Mouse (Mus musculus) intestine, embryonic 16.5 days (tissue): Measurements from ENCODE around the gene Arid4b. TPM values are rescaled to one million over a fixed set of nuclear protein-coding genes. Genes with fewer than 3 reads are reported as not detected.
"Not testable (repeated sequence)": the region's sequence is repeated elsewhere in the genome, so short reads cannot be mapped to it uniquely, and the experiment has no call there.

ENCODE experiments used
- ATAC-seq: fragments of 200-750 bp; cut with Nextera tagmentation; 2 replicates; pipeline ENCODE4 v1.8.0; 2017; ENCODE audit warnings: moderate TSS enrichment, moderate library complexity
- H3K27ac ChIP-seq: fragments of 300-500 bp; sonication (generic); 2 replicates; pipeline ENCODE4 v1.5.1; 2014; ENCODE audit warnings: mild to moderate bottlenecking, low read length
- H3K27me3 ChIP-seq: fragments of 300-500 bp; sonication (generic); replicated peaks from 2 replicates; pipeline ENCODE4 v1.6.1; 2014; ENCODE audit warnings: low read length, control low read depth, mixed read lengths; ENCODE audit not compliant: control insufficient read depth, insufficient read depth
- H3K36me3 ChIP-seq: fragments of 300-500 bp; sonication (generic); 2 replicates; pipeline ENCODE4 v1.6.1; 2014; ENCODE audit warnings: low read length, control low read depth; ENCODE audit not compliant: control insufficient read depth, insufficient read depth
- H3K4me1 ChIP-seq: fragments of 300-500 bp; sonication (generic); 2 replicates; pipeline ENCODE4 v1.6.1; 2014; ENCODE audit warnings: low read length, control low read depth, mixed read lengths; ENCODE audit not compliant: control insufficient read depth, insufficient read depth
- H3K4me2 ChIP-seq: fragments of 300-500 bp; sonication (generic); 2 replicates; pipeline ENCODE4 v1.6.1; 2014; ENCODE audit warnings: low read depth, low read length, control low read depth
- H3K4me3 ChIP-seq: fragments of 300-500 bp; sonication (generic); 2 replicates; pipeline ENCODE4 v1.5.1; 2014; ENCODE audit warnings: mild to moderate bottlenecking, low read length
- H3K9ac ChIP-seq: fragments of 300-500 bp; sonication (generic); 2 replicates; pipeline ENCODE4 v1.6.1; 2014; ENCODE audit warnings: low read depth, low read length
- H3K9me3 ChIP-seq: fragments of 300-500 bp; sonication (generic); 2 replicates; pipeline ENCODE4 v1.6.1; 2016; ENCODE audit warnings: low read length, control low read depth; ENCODE audit not compliant: control insufficient read depth
- WGBS: fragments of 180-500 bp; shearing (Covaris S2); extraction: QIAGEN DNeasy Blood & Tissue Kit; methylation state at CpG from one replicate; pipeline ENCODE4 v1.1.7; 2014; 5-methylcytosine and 5-hydroxymethylcytosine counted together
- polyA plus RNA-seq: library from polyadenylated mRNA; unstranded; fragments of >200 nt; fragmentation: Nextera tagmentation; extraction: Ambion mirVana; gene quantifications from 2 replicates; pipeline ENCODE4 v1.2.1, GENCODE M21; 2015

The Arid4b gene
- polyA plus RNA-seq, 1 experiment from 2014 or later: 46.5 TPM

DNA sequence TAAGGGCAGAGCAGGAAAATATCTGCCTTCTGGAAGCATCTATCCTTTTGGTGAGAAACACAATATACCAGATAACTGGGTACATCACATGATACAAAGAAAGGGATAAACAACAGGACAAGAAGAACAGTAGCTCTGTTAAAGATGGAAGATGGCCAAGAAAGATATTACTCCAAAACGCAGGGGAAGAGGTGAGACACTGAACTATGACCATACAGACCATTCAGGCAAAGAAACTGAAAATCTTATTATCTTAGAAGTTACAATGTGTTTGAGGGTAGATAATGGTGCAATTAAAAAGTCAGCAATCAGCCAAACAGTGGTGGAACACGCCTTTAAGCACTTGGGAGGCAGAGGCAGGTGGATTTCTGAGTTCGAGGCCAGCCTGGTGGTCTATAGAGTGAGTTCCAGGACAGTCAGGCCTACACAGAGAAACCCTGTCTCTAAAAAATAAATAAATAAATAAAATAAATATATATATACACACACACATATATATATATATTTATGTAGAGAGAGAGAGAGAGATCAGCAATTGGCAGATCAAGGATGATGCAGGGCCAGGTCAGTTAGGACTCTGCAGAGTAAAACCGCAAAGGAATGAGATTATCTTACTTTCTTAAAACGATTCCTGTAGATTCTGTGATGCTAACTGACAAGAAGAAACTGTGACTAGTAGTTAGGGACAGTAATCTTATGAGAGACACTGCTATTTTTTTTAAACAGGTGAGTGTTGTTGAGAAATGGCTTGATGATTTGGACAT is 29.5 kb upstream of the Arid4b start:
- no peaks in the 10 kb centered on the region for H3K9me3 ChIP-seq
- no peak overlapping the region for H3K4me2 ChIP-seq
- peak; percentile 39; the same call in 1 of the 2 replicates for ATAC-seq
- no peaks in the 10 kb centered on the region for H3K36me3 ChIP-seq
- H3K4me1 ChIP-seq: no peaks in the 10 kb centered on the region
- H3K4me3 ChIP-seq: no peak overlapping the region
- 84% methylated on average over 5 of the region's 5 CpGs for WGBS
- H3K9ac ChIP-seq: no peak overlapping the region
- H3K27ac ChIP-seq: no peak overlapping the region
- H3K27me3 ChIP-seq: no peaks in the 10 kb centered on the region

DNA sequence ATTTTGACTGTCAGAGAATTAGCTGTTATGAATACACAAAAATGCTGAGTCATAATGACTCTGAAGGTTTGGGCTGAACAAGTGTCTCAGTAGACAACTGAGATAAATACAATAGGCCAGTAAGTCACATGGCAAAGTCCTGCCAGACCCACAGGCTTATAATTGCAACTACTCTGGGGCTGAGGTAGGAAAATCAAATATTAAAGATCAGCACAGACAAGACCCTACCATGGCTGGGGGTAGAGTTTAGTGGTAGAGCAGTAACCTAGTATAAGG is 29.0 kb upstream of the Arid4b start:
- Histone ChIP-seq H3K4me2 (no peak overlapping the region), H3K4me3 (no peak overlapping the region), H3K36me3 (no peaks in the 10 kb centered on the region), H3K27ac (no peak overlapping the region), H3K9me3 (no peaks in the 10 kb centered on the region), H3K27me3 (no peaks in the 10 kb centered on the region), H3K4me1 (peaks cover 3% of the 10 kb centered on the region; the same call in 1 of the 2 replicates), H3K9ac (no peak overlapping the region)
- ATAC-seq: peak; percentile 57; the same call in 1 of the 2 replicates

DNA sequence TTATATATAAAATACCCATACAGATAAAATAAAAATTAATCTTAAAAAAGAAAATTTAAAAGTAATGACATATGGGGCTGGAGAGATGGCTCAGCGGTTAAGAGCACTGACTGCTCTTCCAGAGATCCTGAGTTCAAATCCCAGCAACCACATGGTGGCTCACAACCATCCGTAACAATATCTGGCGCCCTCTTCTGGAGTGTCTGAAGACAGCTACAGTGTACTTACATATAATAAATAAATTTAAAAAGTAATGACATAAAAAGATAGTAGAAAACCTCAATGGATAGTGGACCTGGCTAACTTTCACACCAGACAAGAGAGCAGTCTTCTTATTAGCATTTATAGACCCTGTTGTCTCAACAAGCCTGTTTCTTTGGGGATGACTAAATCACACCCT is 27.7 kb upstream of the Arid4b start:
- not testable (repeated sequence) for H3K4me3 ChIP-seq, H3K9ac ChIP-seq, H3K27ac ChIP-seq, ATAC-seq, H3K4me2 ChIP-seq, H3K27me3 ChIP-seq, H3K4me1 ChIP-seq, H3K9me3 ChIP-seq, H3K36me3 ChIP-seq
- 90% methylated on average over 3 of the region's 3 CpGs for WGBS

DNA sequence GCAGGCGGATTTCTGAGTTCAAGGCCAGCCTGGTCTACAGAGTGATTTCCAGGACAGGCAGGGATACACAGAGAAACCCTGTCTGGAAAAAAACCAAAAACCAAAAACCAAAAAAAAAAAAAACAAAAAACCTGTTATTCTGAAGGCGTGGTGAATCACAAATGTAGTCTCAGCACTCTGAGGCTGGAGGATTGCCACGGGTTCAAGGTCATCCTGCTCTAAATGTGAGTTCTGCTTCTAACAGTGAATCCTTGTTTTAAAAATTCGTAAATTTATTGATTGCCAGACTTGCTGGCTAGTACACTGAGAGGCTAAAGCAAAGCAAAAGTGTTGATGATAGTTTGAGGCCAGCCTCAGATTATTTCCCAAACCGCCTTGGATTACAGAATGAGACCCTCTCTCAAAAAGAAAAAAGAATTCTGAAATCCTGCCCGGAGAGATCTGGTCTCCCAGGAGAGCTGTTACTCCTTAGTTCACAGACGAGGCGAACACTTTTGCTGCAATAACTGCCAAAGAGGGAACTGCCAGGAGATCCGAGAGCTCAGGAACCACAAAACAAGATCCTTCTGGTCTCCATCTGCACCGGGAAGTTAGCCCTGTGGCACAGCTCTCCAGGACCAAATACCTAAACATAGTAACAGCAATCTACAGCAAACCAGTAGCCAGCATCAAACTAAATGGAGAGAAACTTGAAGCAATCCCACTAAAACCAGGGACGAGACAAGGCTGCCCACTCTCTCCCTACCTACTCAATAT is 27.0 kb upstream of the Arid4b start:
- Histone ChIP-seq H3K36me3 (no peaks in the 10 kb centered on the region), H3K9ac (no peak overlapping the region), H3K27me3 (no peaks in the 10 kb centered on the region), H3K4me2 (no peak overlapping the region), H3K27ac (no peak overlapping the region), H3K4me3 (no peak overlapping the region), H3K9me3 (no peaks in the 10 kb centered on the region), H3K4me1 (peaks cover 9% of the 10 kb centered on the region)
- ATAC-seq: no peak
- 91% methylated on average over 11 of the region's 11 CpGs for WGBS

DNA sequence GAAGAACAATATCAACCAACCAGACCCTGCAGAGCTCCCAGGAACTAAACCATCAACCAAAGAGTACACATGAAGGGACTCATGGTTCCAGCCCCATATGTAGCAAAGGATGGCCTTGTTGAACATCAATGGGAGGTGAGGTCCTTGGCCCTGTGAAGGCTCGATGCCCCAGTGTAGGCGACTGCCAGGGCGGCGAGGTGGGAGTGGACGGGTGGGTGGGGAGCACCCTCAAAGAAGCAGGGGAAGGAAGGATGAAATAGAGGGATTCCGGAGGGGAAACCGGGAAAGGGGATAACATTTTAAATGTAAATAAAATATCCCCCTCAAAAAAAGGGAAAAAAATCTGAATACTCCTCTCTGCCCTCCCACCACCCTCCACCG is 24.1 kb upstream of the Arid4b start:
- Histone ChIP-seq H3K36me3 (no peaks in the 10 kb centered on the region), H3K9me3 (no peaks in the 10 kb centered on the region), H3K4me2 (peak overlapping the region; percentile 96), H3K27me3 (no peaks in the 10 kb centered on the region), H3K4me3 (peak overlapping the region; percentile 76), H3K4me1 (peaks cover 9% of the 10 kb centered on the region), H3K9ac (peak overlapping the region; percentile 91), H3K27ac (peak overlapping the region; percentile 48)
- WGBS: 0% methylated on average over 8 of the region's 8 CpGs
- ATAC-seq: peak; percentile 27

DNA sequence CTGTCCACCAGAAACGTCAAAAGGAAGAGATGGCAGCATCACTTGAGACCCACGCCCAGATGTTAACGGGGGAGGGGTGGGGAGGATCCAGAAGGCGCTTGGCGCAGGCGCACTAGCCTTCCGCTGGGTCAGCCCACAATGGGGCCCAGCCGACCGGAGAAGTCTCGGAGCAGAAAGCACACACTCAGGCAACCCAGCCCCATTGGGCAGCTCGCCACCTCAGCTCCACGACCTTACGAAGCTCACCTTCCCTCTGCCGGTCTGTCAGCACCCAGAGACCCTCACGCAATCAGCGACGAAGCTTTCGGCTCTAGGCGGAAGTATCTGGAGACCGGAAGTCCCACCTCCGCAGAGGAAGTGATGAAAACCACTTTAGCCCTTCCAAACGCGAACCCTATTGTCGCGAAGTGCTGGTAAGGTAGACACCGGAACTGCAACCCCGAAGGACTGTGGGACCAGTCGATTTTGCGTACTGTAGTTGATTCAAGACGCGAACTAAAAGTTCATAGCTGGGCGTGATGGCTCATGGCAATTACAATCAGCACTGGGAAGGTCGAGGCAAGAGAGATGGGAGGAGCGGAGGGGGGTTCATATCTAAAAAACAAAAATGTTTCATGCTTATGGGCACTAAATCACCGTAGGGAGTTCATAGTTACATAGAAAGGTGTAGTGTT is 23.6 kb upstream of the Arid4b start, which contains the start of gene Tbce:
Tbce (minus strand) TSS at position 347 of the 674 bp plus-strand sequence.
- H3K9me3 ChIP-seq: no peaks in the 10 kb centered on the region
- H3K27ac ChIP-seq: peak within 1 kb of the TSS; percentile 96
- H3K36me3 ChIP-seq: no peaks in the 10 kb centered on the region
- H3K4me2 ChIP-seq: peak within 1 kb of the TSS; percentile 96
- peaks cover 9% of the 10 kb centered on the region for H3K4me1 ChIP-seq
- peak; percentile 94 for ATAC-seq
- peak within 1 kb of the TSS; percentile 91 for H3K9ac ChIP-seq
- H3K27me3 ChIP-seq: no peaks in the 10 kb centered on the region
- peak within 1 kb of the TSS; percentile 76 for H3K4me3 ChIP-seq
- 1% methylated on average over 35 of the region's 35 CpGs for WGBS

DNA sequence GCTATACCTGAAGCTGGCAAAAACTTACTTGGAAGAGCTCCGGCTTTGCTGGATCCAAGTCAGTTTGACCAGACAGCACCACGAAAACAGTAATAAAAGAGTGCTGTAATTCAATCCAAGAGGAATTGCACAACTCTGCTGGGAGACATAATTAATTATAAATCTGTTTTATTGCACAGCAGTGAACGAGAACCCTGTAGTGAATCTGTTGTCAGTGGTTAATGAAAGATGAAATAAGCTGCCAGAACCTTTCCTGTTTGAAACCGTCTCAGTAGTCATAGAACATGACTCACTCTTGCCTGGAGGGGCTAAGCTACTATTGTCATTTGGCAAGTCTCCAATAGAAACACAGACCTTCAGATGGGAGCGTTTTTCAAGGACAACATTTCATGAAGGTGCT is 22.8 kb upstream of the Arid4b start:
- peak overlapping the region; percentile 96 for H3K27ac ChIP-seq
- peak; percentile 54 for ATAC-seq
- WGBS: 12% methylated on average over 5 of the region's 5 CpGs

DNA sequence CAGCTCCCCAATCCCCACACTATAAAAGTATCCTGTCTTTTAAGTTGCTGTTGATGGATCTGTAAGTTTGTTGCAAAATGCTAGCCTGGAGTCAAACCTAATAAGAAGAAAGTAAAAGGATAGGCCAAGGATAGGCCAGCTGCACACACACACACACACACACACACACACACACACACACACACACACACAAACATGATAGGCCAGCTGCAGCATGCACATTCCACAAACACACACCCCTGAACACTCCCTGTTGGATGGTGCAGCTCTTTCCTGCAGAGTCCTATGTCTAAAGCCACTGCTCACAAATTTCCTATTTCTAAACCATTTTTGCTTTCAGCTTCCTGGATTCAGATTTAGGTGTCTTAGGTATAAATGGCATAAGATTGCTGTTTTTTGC is 19.2 kb upstream of the Arid4b start:
- no peak for ATAC-seq
- H3K27ac ChIP-seq: no peak overlapping the region
- no peak overlapping the region for H3K4me3 ChIP-seq
- no peak overlapping the region for H3K4me2 ChIP-seq
- H3K9me3 ChIP-seq: no peaks in the 10 kb centered on the region
- H3K27me3 ChIP-seq: no peaks in the 10 kb centered on the region
- H3K4me1 ChIP-seq: peaks cover 7% of the 10 kb centered on the region
- peaks cover 2% of the 10 kb centered on the region; the same call in 1 of the 2 replicates for H3K36me3 ChIP-seq
- no peak overlapping the region for H3K9ac ChIP-seq

More for the DNA sequence above, 22.8 kb upstream of the Arid4b start:
- no peaks in the 10 kb centered on the region for H3K27me3 ChIP-seq
- H3K9ac ChIP-seq: peak overlapping the region; percentile 91
- no peaks in the 10 kb centered on the region for H3K36me3 ChIP-seq
- peak overlapping the region; percentile 76 for H3K4me3 ChIP-seq
- H3K9me3 ChIP-seq: no peaks in the 10 kb centered on the region
- H3K4me1 ChIP-seq: peaks cover 9% of the 10 kb centered on the region
- peak overlapping the region; percentile 96 for H3K4me2 ChIP-seq

DNA sequence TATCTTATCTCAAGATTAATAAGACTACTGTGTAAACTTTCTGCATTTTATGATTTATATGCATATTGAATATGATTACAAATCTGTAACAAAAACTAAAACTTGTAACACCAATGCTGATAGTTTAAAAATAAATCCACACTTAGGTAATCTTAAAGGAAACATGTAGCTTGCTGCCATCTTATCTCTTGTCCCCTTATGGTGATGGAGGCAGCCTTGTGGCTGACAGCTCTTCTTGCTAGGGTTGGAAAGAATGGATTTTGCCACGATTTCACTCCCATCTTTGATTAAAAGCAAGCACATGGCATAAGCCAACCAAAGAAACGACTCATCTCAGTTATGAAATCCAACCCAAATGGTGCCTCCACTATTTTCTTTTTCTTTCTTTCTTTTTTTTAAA is 18.5 kb upstream of the Arid4b start:
- no peaks in the 10 kb centered on the region for H3K9me3 ChIP-seq
- no peaks in the 10 kb centered on the region for H3K27me3 ChIP-seq
- peaks cover 7% of the 10 kb centered on the region for H3K36me3 ChIP-seq
- H3K4me3 ChIP-seq: no peak overlapping the region
- no peak for ATAC-seq
- WGBS: 75% methylated on average over 2 of the region's 2 CpGs
- H3K27ac ChIP-seq: no peak overlapping the region
- peaks cover 7% of the 10 kb centered on the region for H3K4me1 ChIP-seq
- no peak overlapping the region for H3K9ac ChIP-seq
- H3K4me2 ChIP-seq: no peak overlapping the region
